In the genomic region with DNA sequence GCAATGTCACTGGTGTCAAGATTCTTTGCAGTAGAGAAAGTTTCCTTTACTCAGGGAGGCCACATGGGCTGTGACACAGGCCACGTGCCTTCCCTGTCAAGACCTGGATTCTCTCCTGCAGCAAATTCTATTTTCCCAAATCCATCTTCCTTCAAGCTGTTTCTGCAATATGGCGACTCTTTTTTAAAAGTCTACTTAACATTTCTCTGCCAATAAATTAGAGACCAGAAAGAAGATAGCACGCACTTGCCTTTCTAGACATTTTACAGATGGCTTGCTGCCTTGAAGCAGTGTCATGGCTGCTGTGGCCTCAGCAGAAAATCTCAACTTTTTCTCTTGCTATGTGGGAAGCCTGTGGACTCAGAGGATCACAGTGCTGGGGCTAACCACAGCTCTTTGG, we compare ENCODE assay signal across 12 mouse cellular contexts.
"Had no signal": no experiment of that assay in that cellular context is flagged by ENCODE, and none has a peak within 500 bp of the region (broad histone marks: within the 10 kb centered on the region; RNA-seq: fewer than 3 reads in every experiment).

No protein-coding gene starts in this region.

- H3K4me3 ChIP-seq: limb, embryonic 10.5 days; liver, embryonic 15.5 days; midbrain, embryonic 13.5 days; stomach, embryonic 15.5 days had no signal

- H3K36me3 ChIP-seq: limb, embryonic 10.5 days; liver, embryonic 15.5 days; midbrain, embryonic 13.5 days; stomach, embryonic 15.5 days had no signal

- DNase-seq: kidney, adult 8-10 months; kidney, postnatal 25 days; lung, adult 2 months; lung, postnatal 36 days; thymus, adult 2 months; thymus, postnatal 25 days had no signal

- H3K4me1 ChIP-seq: limb, embryonic 10.5 days; liver, embryonic 15.5 days; midbrain, embryonic 13.5 days; stomach, embryonic 15.5 days had no signal

- H3K9me3 ChIP-seq: limb, embryonic 10.5 days; liver, embryonic 15.5 days; midbrain, embryonic 13.5 days; stomach, embryonic 15.5 days had no signal

- H3K27me3 ChIP-seq: liver, embryonic 15.5 days; midbrain, embryonic 13.5 days; stomach, embryonic 15.5 days had no signal

- H3K9ac ChIP-seq: liver, embryonic 15.5 days; midbrain, embryonic 13.5 days; stomach, embryonic 15.5 days had no signal

- H3K27ac ChIP-seq: limb, embryonic 10.5 days; liver, embryonic 15.5 days; midbrain, embryonic 13.5 days; stomach, embryonic 15.5 days had no signal

- H3K4me2 ChIP-seq: liver, embryonic 11.5 days; liver, embryonic 15.5 days; midbrain, embryonic 13.5 days; stomach, embryonic 15.5 days had no signal

- ATAC-seq: lung, postnatal 0 days; midbrain, embryonic 13.5 days had no signal
